Comparison of ENCODE assay signal across 8 mouse cellular contexts in the genomic region with DNA sequence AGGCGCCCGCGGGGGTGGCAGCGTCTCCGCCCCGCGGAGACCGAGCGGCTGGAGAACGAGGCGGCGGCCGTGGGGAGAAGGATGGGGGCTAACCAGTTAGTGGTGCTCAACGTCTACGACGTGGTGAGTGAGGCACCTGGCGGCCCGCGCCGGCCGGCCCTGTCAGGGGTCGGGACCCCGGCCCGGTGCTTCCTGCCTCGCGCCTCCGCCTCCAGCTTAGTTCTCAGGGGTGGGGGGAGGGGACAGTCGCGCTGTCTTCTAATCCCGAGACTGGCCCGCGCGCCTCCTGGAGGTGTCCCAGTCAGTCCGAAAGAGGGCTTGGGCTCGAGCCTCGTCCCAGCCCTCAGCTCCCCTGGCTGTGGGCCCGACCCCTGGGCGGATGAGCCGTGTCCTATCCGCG. TPM values are rescaled to one million over a fixed set of nuclear protein-coding genes. Genes with fewer than 3 reads are reported as not detected.
A peak's percentile ranks its signal among the peaks of the same experiment; 100 is the strongest.
DNase-seq lines count a peak whose midpoint lies in the region; ATAC-seq and TF ChIP-seq lines count a peak whose summit lies in the region.
"Not testable (repeated sequence)": the region's sequence is repeated elsewhere in the genome, so short reads cannot be mapped to it uniquely, and the experiment has no call there.
"Had no signal": no experiment of that assay in that cellular context is flagged by ENCODE, and none has a peak within 500 bp of the region (broad histone marks: within the 10 kb centered on the region; RNA-seq: fewer than 3 reads in every experiment).

No protein-coding gene starts in this region.

- not testable (repeated sequence) for H3K4me1 ChIP-seq in brown adipose tissue, adult 24 weeks (ENCODE audit: control insufficient read depth, insufficient read depth, insufficient read length, low read length); forebrain, embryonic 10.5 days; heart, embryonic 12.5 days (replicated peaks); intestine, embryonic 15.5 days (replicated peaks); limb, embryonic 15.5 days; olfactory bulb, adult 2 months (ENCODE audit: control insufficient read depth, insufficient read depth, low read length)

- H3K4me3 ChIP-seq in brown adipose tissue, adult 24 weeks (ENCODE audit: insufficient read depth, low read depth, low read length) = peak overlapping the region; percentile 72
- H3K4me3 ChIP-seq in forebrain, embryonic 10.5 days = peak overlapping the region; percentile 65
- peak overlapping the region; percentile 82 for H3K4me3 ChIP-seq in heart, embryonic 12.5 days
- peak overlapping the region; percentile 67 for H3K4me3 ChIP-seq in intestine, embryonic 15.5 days (replicated peaks)
- peak overlapping the region; percentile 67 for H3K4me3 ChIP-seq in limb, embryonic 15.5 days
- H3K4me3 ChIP-seq in olfactory bulb, adult 2 months (ENCODE audit: insufficient read depth, low read depth, low read length) = peak overlapping the region; percentile 71

- H3K9ac ChIP-seq in heart, embryonic 12.5 days = peak overlapping the region; percentile 73
- peak overlapping the region; percentile 55 for H3K9ac ChIP-seq in intestine, embryonic 15.5 days
- peak overlapping the region; percentile 50; the same call in 1 of the 2 replicates for H3K9ac ChIP-seq in limb, embryonic 15.5 days

- H3K27ac ChIP-seq in brown adipose tissue, adult 24 weeks (replicated peaks; ENCODE audit: low read depth, low read length); intestine, embryonic 15.5 days; olfactory bulb, adult 2 months (ENCODE audit: insufficient read depth, low read depth, low read length): not testable (repeated sequence)
- peak overlapping the region; percentile 77 for H3K27ac ChIP-seq in forebrain, embryonic 10.5 days
- 0 out of 2 replicates have a peak overlapping the region, but pooled peaks have one; percentile 38 for H3K27ac ChIP-seq in heart, embryonic 12.5 days (ENCODE audit: poor library complexity, severe bottlenecking)
- peak overlapping the region; percentile 54; the same call in 1 of the 2 replicates for H3K27ac ChIP-seq in limb, embryonic 15.5 days

- H3K27me3 ChIP-seq in forebrain, embryonic 10.5 days (ENCODE audit: poor library complexity, severe bottlenecking); heart, embryonic 12.5 days (replicated peaks); intestine, embryonic 15.5 days (replicated peaks); limb, embryonic 15.5 days: not testable (repeated sequence)

- peak; percentile 57 for ATAC-seq in heart, embryonic 12.5 days (ENCODE audit: insufficient number of reproducible peaks, low FRiP score)
- peak; percentile 67 for ATAC-seq in intestine, embryonic 15.5 days
- ATAC-seq in limb, embryonic 15.5 days (ENCODE audit: insufficient number of reproducible peaks, low FRiP score, low TSS enrichment, low read depth) = peak; percentile 32; the same call in 1 of the 2 replicates
- ATAC-seq in megakaryocyte progenitor cell, adult 5-6 weeks (replicated peaks; ENCODE audit: poor library complexity) = peak; percentile 29

- H3K9me3 ChIP-seq in forebrain, embryonic 10.5 days; heart, embryonic 12.5 days (replicated peaks); intestine, embryonic 15.5 days; limb, embryonic 15.5 days: not testable (repeated sequence)

- not testable (repeated sequence) for TF ChIP-seq POLR2A in olfactory bulb, adult 2 months (IDR thresholded peaks at IDR 0.05; ENCODE audit: insufficient read depth, low read depth, low read length)

- H3K4me2 ChIP-seq in heart, embryonic 12.5 days = peak overlapping the region; percentile 72
- H3K4me2 ChIP-seq in intestine, embryonic 15.5 days (replicated peaks) = peak overlapping the region; percentile 64
- peak overlapping the region; percentile 51 for H3K4me2 ChIP-seq in limb, embryonic 15.5 days

- TF ChIP-seq CTCF in olfactory bulb, adult 2 months (IDR thresholded peaks at IDR 0.05; ENCODE audit: insufficient read depth, low read depth, low read length) = not testable (repeated sequence)

- H3K36me3 ChIP-seq in forebrain, embryonic 10.5 days (replicated peaks); heart, embryonic 12.5 days; intestine, embryonic 15.5 days; limb, embryonic 15.5 days: not testable (repeated sequence)

- under 1% methylated on average over 27 of the region's 41 CpGs for WGBS in forebrain, embryonic 10.5 days
- under 1% methylated on average over 26 of the region's 41 CpGs for WGBS in heart, embryonic 12.5 days
- WGBS in intestine, embryonic 15.5 days = under 1% methylated on average over 25 of the region's 41 CpGs
- whole genome bisulfite sequencing in limb, embryonic 15.5 days = under 1% methylated on average over 25 of the region's 41 CpGs
- WGBS in olfactory bulb, adult 2 months = under 1% methylated on average over 27 of the region's 41 CpGs

- DNase-seq in forebrain, embryonic 10.5 days (ENCODE audit: extremely low spot score, low spot score) = not testable (repeated sequence)

RNA-seq across cellular contexts. Expression of a gene that starts 0.4 kb away (rescaled TPM):
- not detected in 2 replicates for polyA plus RNA-seq in brown adipose tissue, adult 24 weeks (2012; ENCODE audit: insufficient read depth, insufficient read length, missing spikeins)
- not detected in 2 replicates for polyA plus RNA-seq in forebrain, embryonic 10.5 days (2016; fragmentation: Nextera tagmentation; extraction: Ambion mirVana)
- 0.12 and 0.29 TPM in 2 replicates for polyA plus RNA-seq in heart, embryonic 12.5 days (2016; fragmentation: Nextera tagmentation; extraction: Ambion mirVana)
- polyA plus RNA-seq in intestine, embryonic 15.5 days (2015; fragmentation: Nextera tagmentation; extraction: Ambion mirVana) = 0.09 and 0.13 TPM in 2 replicates
- polyA plus RNA-seq in limb, embryonic 15.5 days (2015; fragmentation: Nextera tagmentation; extraction: Ambion mirVana) = 0.37 and 0.67 TPM in 2 replicates
- 0.10 TPM in 1 of 2 replicates, not detected in the other for total RNA-seq in megakaryocyte progenitor cell, adult 5-6 weeks (2015)
- total RNA-seq in megakaryocyte progenitor cell, adult 5-6 weeks (2017) = 0.14 TPM in 1 of 2 replicates, not detected in the other
- polyA plus RNA-seq in olfactory bulb, adult 2 months (2012; ENCODE audit: insufficient read depth, insufficient read length, low replicate concordance, missing spikeins) = not detected in 2 replicates
- total RNA-seq: gastrocnemius, postnatal 25 days had no signal
